Comparison of ENCODE assay signal across 8 mouse cellular contexts in genomic region chr17:72603118-72603885, GRCm38 (mm10). TPM values are rescaled to one million over a fixed set of nuclear protein-coding genes. Genes with fewer than 3 reads are reported as not detected.
DNase-seq lines count a peak whose midpoint lies in the region; ATAC-seq and TF ChIP-seq lines count a peak whose summit lies in the region.

No protein-coding gene starts in this region.

- H3K27me3 ChIP-seq in E14TG2a.4 (ENCODE audit: insufficient read depth, low read length) = peaks cover 60% of the 10 kb centered on the region
- H3K27me3 ChIP-seq in forebrain, embryonic 14.5 days (replicated peaks; ENCODE audit: control insufficient read depth, insufficient read depth, low read length) = no peaks in the 10 kb centered on the region; the same call in 1 of the 2 replicates
- peaks cover 16% of the 10 kb centered on the region for H3K27me3 ChIP-seq in liver, embryonic 14.5 days (ENCODE audit: control insufficient read depth, insufficient read depth, low read length)
- peaks cover 44% of the 10 kb centered on the region for H3K27me3 ChIP-seq in neural tube, embryonic 13.5 days
- peaks cover 6% of the 10 kb centered on the region; the same call in 1 of the 2 replicates for H3K27me3 ChIP-seq in thymus, adult 2 months (ENCODE audit: control insufficient read depth, insufficient read depth, low read length)

- no peak; the same call in 1 of the 2 replicates for ATAC-seq in forebrain, embryonic 14.5 days
- ATAC-seq in liver, embryonic 14.5 days (ENCODE audit: insufficient read depth) = no peak
- peak; percentile 59 for ATAC-seq in neural tube, embryonic 13.5 days (ENCODE audit: low read depth)

- no peak for TF ChIP-seq EP300 in liver, embryonic 14.5 days (IDR thresholded peaks at IDR 0.05; ENCODE audit: low read depth)

- peak overlapping the region; percentile 99 for H3K4me2 ChIP-seq in forebrain, embryonic 14.5 days (ENCODE audit: low read length)
- H3K4me2 ChIP-seq in liver, embryonic 14.5 days (ENCODE audit: low read depth) = no peak overlapping the region
- H3K4me2 ChIP-seq in neural tube, embryonic 13.5 days = peak overlapping the region; percentile 97

- intact Hi-C loops in heart, postnatal 10 days (cut with DNase I) = loop anchor here (2.0 to 10.0 kb wide), 2 partner anchors 639 to 941 kb away; no protein-coding TSS in a partner anchor

- peak; percentile 48 for DNase-seq in c-Kit-positive CD71-negative TER-119-negative erythroid progenitor cells, embryonic 14.5 days (ENCODE audit: low read depth)
- peak; percentile 77 for DNase-seq in forebrain, embryonic 14.5 days (ENCODE audit: low spot score)
- peak; percentile 86 to 92 for DNase-seq in heart, postnatal 10 days
- peak; percentile 94 for DNase-seq in kidney, postnatal 10 days
- peak in 2 of 3 experiments; percentile 9 to 17 for DNase-seq in liver, embryonic 14.5 days (ENCODE audit: low read depth in 3 of 3, low spot score in 3 of 3)
- peak; percentile 29 for DNase-seq in thymus, adult 2 months

- H3K36me3 ChIP-seq in E14TG2a.4 (ENCODE audit: insufficient read depth, low read length) = no peaks in the 10 kb centered on the region
- H3K36me3 ChIP-seq in forebrain, embryonic 14.5 days (ENCODE audit: control insufficient read depth, insufficient read depth, low read length) = no peaks in the 10 kb centered on the region
- no peaks in the 10 kb centered on the region for H3K36me3 ChIP-seq in liver, embryonic 14.5 days (replicated peaks; ENCODE audit: control insufficient read depth, insufficient read depth, low read depth)
- H3K36me3 ChIP-seq in neural tube, embryonic 13.5 days = no peaks in the 10 kb centered on the region
- no peaks in the 10 kb centered on the region for H3K36me3 ChIP-seq in thymus, adult 2 months (ENCODE audit: control insufficient read depth, insufficient read depth, low read length)

- WGBS in forebrain, embryonic 14.5 days = under 1% methylated on average over 40 of the region's 40 CpGs
- 2% methylated on average over 40 of the region's 40 CpGs for WGBS in liver, embryonic 14.5 days (ENCODE audit: insufficient replicate concordance)
- WGBS in neural tube, embryonic 13.5 days = 1% methylated on average over 40 of the region's 40 CpGs
- WGBS in thymus, adult 2 months = 8% methylated on average over 40 of the region's 40 CpGs

- H3K9me3 ChIP-seq in E14TG2a.4 (ENCODE audit: low read length) = no peaks in the 10 kb centered on the region
- H3K9me3 ChIP-seq in forebrain, embryonic 14.5 days (replicated peaks; ENCODE audit: control insufficient read depth, low read length) = no peaks in the 10 kb centered on the region
- H3K9me3 ChIP-seq in liver, embryonic 14.5 days (ENCODE audit: control insufficient read depth, low read length) = no peaks in the 10 kb centered on the region
- no peaks in the 10 kb centered on the region for H3K9me3 ChIP-seq in neural tube, embryonic 13.5 days

- peak overlapping the region; percentile 56 for H3K9ac ChIP-seq in forebrain, embryonic 14.5 days (ENCODE audit: low read length)
- no peak overlapping the region for H3K9ac ChIP-seq in liver, embryonic 14.5 days (replicated peaks)
- peak overlapping the region; percentile 71 for H3K9ac ChIP-seq in neural tube, embryonic 13.5 days

- peaks cover 17% of the 10 kb centered on the region for H3K4me1 ChIP-seq in E14TG2a.4 (replicated peaks; ENCODE audit: low read depth, low read length)
- H3K4me1 ChIP-seq in forebrain, embryonic 14.5 days (ENCODE audit: control insufficient read depth, insufficient read depth, low read length) = peaks cover 12% of the 10 kb centered on the region; the same call in 1 of the 2 replicates
- no peaks in the 10 kb centered on the region for H3K4me1 ChIP-seq in liver, embryonic 14.5 days (replicated peaks; ENCODE audit: control insufficient read depth in 2 of 2, insufficient read depth in 2 of 2, low read length in 1 of 2)
- H3K4me1 ChIP-seq in neural tube, embryonic 13.5 days (replicated peaks) = peaks cover 39% of the 10 kb centered on the region
- peaks cover 5% of the 10 kb centered on the region for H3K4me1 ChIP-seq in thymus, adult 2 months (replicated peaks; ENCODE audit: control insufficient read depth, insufficient read depth, low read length)

- H3K4me3 ChIP-seq in E14TG2a.4 (replicated peaks; ENCODE audit: low read length) = peak overlapping the region; percentile 87
- peak overlapping the region; percentile 54 for H3K4me3 ChIP-seq in forebrain, embryonic 14.5 days (ENCODE audit: low read depth, low read length)
- no peak overlapping the region for H3K4me3 ChIP-seq in liver, embryonic 14.5 days (ENCODE audit: insufficient read depth in 1 of 2, low read depth in 2 of 2, low read length in 2 of 2)
- H3K4me3 ChIP-seq in neural tube, embryonic 13.5 days = peak overlapping the region; percentile 60
- H3K4me3 ChIP-seq in thymus, adult 2 months (ENCODE audit: control insufficient read depth, insufficient read depth, low read length) = no peak overlapping the region

- H3K27ac ChIP-seq in forebrain, embryonic 14.5 days (ENCODE audit: low read depth, low read length) = no peak overlapping the region
- H3K27ac ChIP-seq in liver, embryonic 14.5 days = no peak overlapping the region
- 0 out of 2 replicates have a peak overlapping the region, but pooled peaks have one; percentile 7 for H3K27ac ChIP-seq in neural tube, embryonic 13.5 days (replicated peaks)
- no peak overlapping the region for H3K27ac ChIP-seq in thymus, adult 2 months (ENCODE audit: control insufficient read depth, insufficient read depth, low read length)

- TF ChIP-seq POLR2A in thymus, adult 2 months (IDR thresholded peaks at IDR 0.05; ENCODE audit: control insufficient read depth, extremely low read depth, insufficient read depth, low read length, poor library complexity) = no peak

- no peak for TF ChIP-seq CTCF in E14TG2a.4 (conservative IDR thresholded peaks at IDR 0.05; ENCODE audit: low read length)
- TF ChIP-seq CTCF in liver, embryonic 14.5 days (IDR thresholded peaks at IDR 0.05; ENCODE audit: low read depth) = no peak
- no peak for TF ChIP-seq CTCF in thymus, adult 2 months (IDR thresholded peaks at IDR 0.05; ENCODE audit: borderline replicate concordance, control insufficient read depth, extremely low read depth, insufficient read depth, low read length, poor library complexity)

RNA-seq across cellular contexts. Expression of gene Alk, which starts 1.1 kb away (rescaled TPM):
- 0.55 and 1.3 TPM in 2 replicates for polyA plus RNA-seq in forebrain, embryonic 14.5 days (2014; fragmentation: Nextera tagmentation; extraction: Ambion mirVana)
- not detected for total RNA-seq in heart, postnatal 10 days (2021)
- polyA plus RNA-seq in liver, embryonic 14.5 days (2012; rRNA removed) = 0.02 TPM in 1 of 2 replicates, not detected in the other
- polyA plus RNA-seq in liver, embryonic 14.5 days (2014; fragmentation: Nextera tagmentation; extraction: Ambion mirVana) = 0.03 and 0.04 TPM in 2 replicates
- 3.4 and 4.1 TPM in 2 replicates for polyA plus RNA-seq in neural tube, embryonic 13.5 days (2015; fragmentation: Nextera tagmentation; extraction: Ambion mirVana)
- 0.03 TPM in 2 replicates for polyA plus RNA-seq in thymus, adult 2 months (2012; rRNA removed)

Comparison
In these comparisons a context has a peak if more than half of its experiments do, and no peak if none do; other contexts are left out.
1. H3K4me3 ChIP-seq: peak in E14TG2a.4 (single experiment), forebrain, embryonic 14.5 days (single experiment) and neural tube, embryonic 13.5 days (single experiment); none in liver, embryonic 14.5 days (0 of 2) and thymus, adult 2 months (single experiment).
2. DNase-seq: peak in every context shown above with its lines; median percentile 94 in kidney, postnatal 10 days; 89 in heart, postnatal 10 days; 77 in forebrain, embryonic 14.5 days; 48 in c-Kit-positive CD71-negative TER-119-negative erythroid progenitor cells, embryonic 14.5 days; 29 in thymus, adult 2 months; 13 in liver, embryonic 14.5 days.